Mouse (Mus musculus): ENCODE measurements around the gene Aplnr. TPM values are rescaled to one million over a fixed set of nuclear protein-coding genes. Genes with fewer than 3 reads are reported as not detected.
A peak's percentile ranks its signal among the peaks of the same experiment; 100 is the strongest.

The Aplnr gene
- polyA plus RNA-seq, 1 experiment from 2014 or later: 36.0 TPM

GRCm38 (mm10) chr2:85161638-85162093, 25.6 kb downstream of the Aplnr start:
- no peaks in the 10 kb centered on the region for H3K9me3 ChIP-seq (replicated peaks)
- 28% methylated on average over 1 of the region's 1 CpGs for WGBS
- H3K36me3 ChIP-seq: no peaks in the 10 kb centered on the region
- H3K27me3 ChIP-seq: no peaks in the 10 kb centered on the region
- no peaks in the 10 kb centered on the region for H3K4me1 ChIP-seq (replicated peaks)
- H3K4me3 ChIP-seq: no peak overlapping the region
- ATAC-seq (replicated peaks; ENCODE audit: insufficient number of reproducible peaks, insufficient read depth, low FRiP score, low read depth): no peak
- H3K27ac ChIP-seq: no peak overlapping the region
- no peak overlapping the region for H3K4me2 ChIP-seq
- no peak overlapping the region for H3K9ac ChIP-seq

GRCm38 (mm10) chr2:85163311-85164047, 27.5 kb downstream of the Aplnr start:
- no peak overlapping the region for H3K4me2 ChIP-seq
- no peaks in the 10 kb centered on the region for H3K36me3 ChIP-seq
- ATAC-seq (replicated peaks; ENCODE audit: insufficient number of reproducible peaks, insufficient read depth, low FRiP score, low read depth): peak; percentile 71
- 24% methylated on average over 7 of the region's 7 CpGs for WGBS
- H3K9me3 ChIP-seq (replicated peaks): no peaks in the 10 kb centered on the region
- no peaks in the 10 kb centered on the region for H3K27me3 ChIP-seq
- H3K4me3 ChIP-seq: no peak overlapping the region
- 0 out of 2 replicates have a peak, but pooled peaks cover 2% of the 10 kb centered on the region for H3K4me1 ChIP-seq (replicated peaks)
- H3K9ac ChIP-seq: no peak overlapping the region
- H3K27ac ChIP-seq: no peak overlapping the region; the same call in 1 of the 2 replicates

GRCm38 (mm10) chr2:85167624-85168023, 31.6 kb downstream of the Aplnr start:
- peak overlapping the region; percentile 50; the same call in 1 of the 2 replicates for H3K27ac ChIP-seq
- H3K27me3 ChIP-seq: no peaks in the 10 kb centered on the region
- H3K4me1 ChIP-seq (replicated peaks): peaks cover 10% of the 10 kb centered on the region; the same call in 1 of the 2 replicates
- H3K36me3 ChIP-seq: no peaks in the 10 kb centered on the region
- WGBS: 48% methylated on average over 1 of the region's 1 CpGs
- no peak overlapping the region for H3K4me3 ChIP-seq
- no peaks in the 10 kb centered on the region for H3K9me3 ChIP-seq (replicated peaks)
- no peak overlapping the region for H3K4me2 ChIP-seq
- no peak overlapping the region for H3K9ac ChIP-seq
- ATAC-seq (replicated peaks; ENCODE audit: insufficient number of reproducible peaks, insufficient read depth, low FRiP score, low read depth): peak; percentile 37; the same call in 1 of the 2 replicates

- Histone ChIP-seq H3K27ac (peak overlapping the region; percentile 50; the same call in 1 of the 2 replicates), H3K9me3 (replicated peaks) (no peaks in the 10 kb centered on the region), H3K36me3 (no peaks in the 10 kb centered on the region), H3K4me1 (replicated peaks) (peaks cover 10% of the 10 kb centered on the region; the same call in 1 of the 2 replicates), H3K27me3 (no peaks in the 10 kb centered on the region), H3K4me3 (no peak overlapping the region), H3K9ac (no peak overlapping the region), H3K4me2 (no peak overlapping the region)
- ATAC-seq (replicated peaks; ENCODE audit: insufficient number of reproducible peaks, insufficient read depth, low FRiP score, low read depth): no peak
- WGBS: 61% methylated on average over 1 of the region's 1 CpGs
These were observed 32.3 kb downstream of the Aplnr start for GRCm38 (mm10) chr2:85168327-85168726.

GRCm38 (mm10) chr2:85172071-85172762, 36.2 kb downstream of the Aplnr start:
- Histone ChIP-seq H3K4me2 (no peak overlapping the region), H3K27me3 (no peaks in the 10 kb centered on the region), H3K4me3 (no peak overlapping the region), H3K9me3 (replicated peaks) (no peaks in the 10 kb centered on the region), H3K4me1 (replicated peaks) (peaks cover 10% of the 10 kb centered on the region; the same call in 1 of the 2 replicates), H3K27ac (peak overlapping the region; percentile 26; the same call in 1 of the 2 replicates), H3K36me3 (no peaks in the 10 kb centered on the region), H3K9ac (no peak overlapping the region)
- ATAC-seq (replicated peaks; ENCODE audit: insufficient number of reproducible peaks, insufficient read depth, low FRiP score, low read depth): peak; percentile 25
- WGBS: 26% methylated on average over 3 of the region's 3 CpGs

- 40% methylated on average over 2 of the region's 2 CpGs for whole genome bisulfite sequencing
- Histone ChIP-seq H3K27me3 (no peaks in the 10 kb centered on the region), H3K9me3 (replicated peaks) (no peaks in the 10 kb centered on the region), H3K27ac (peak overlapping the region; percentile 26; the same call in 1 of the 2 replicates), H3K36me3 (no peaks in the 10 kb centered on the region), H3K4me1 (replicated peaks) (peaks cover 10% of the 10 kb centered on the region; the same call in 1 of the 2 replicates), H3K4me2 (no peak overlapping the region), H3K4me3 (no peak overlapping the region), H3K9ac (no peak overlapping the region)
- ATAC-seq (replicated peaks; ENCODE audit: insufficient number of reproducible peaks, insufficient read depth, low FRiP score, low read depth): no peak
These were observed 36.7 kb downstream of the Aplnr start for GRCm38 (mm10) chr2:85172763-85173103.

GRCm38 (mm10) chr2:85173545-85173944, 37.5 kb downstream of the Aplnr start:
- no peaks in the 10 kb centered on the region for H3K9me3 ChIP-seq (replicated peaks)
- 77% methylated on average over 6 of the region's 6 CpGs for WGBS
- no peak for ATAC-seq (replicated peaks; ENCODE audit: insufficient number of reproducible peaks, insufficient read depth, low FRiP score, low read depth)
- no peaks in the 10 kb centered on the region for H3K36me3 ChIP-seq
- H3K4me3 ChIP-seq: no peak overlapping the region
- no peak overlapping the region for H3K9ac ChIP-seq
- H3K4me1 ChIP-seq (replicated peaks): peaks cover 8% of the 10 kb centered on the region; the same call in 1 of the 2 replicates
- H3K27me3 ChIP-seq: no peaks in the 10 kb centered on the region
- no peak overlapping the region for H3K27ac ChIP-seq
- no peak overlapping the region for H3K4me2 ChIP-seq

GRCm38 (mm10) chr2:85178139-85178800, 42.2 kb downstream of the Aplnr start:
- H3K27me3 ChIP-seq: no peaks in the 10 kb centered on the region
- no peaks in the 10 kb centered on the region for H3K4me1 ChIP-seq (replicated peaks)
- no peak overlapping the region for H3K27ac ChIP-seq
- H3K9ac ChIP-seq: no peak overlapping the region
- H3K4me2 ChIP-seq: no peak overlapping the region
- WGBS: 57% methylated on average over 4 of the region's 4 CpGs
- ATAC-seq (replicated peaks; ENCODE audit: insufficient number of reproducible peaks, insufficient read depth, low FRiP score, low read depth): no peak
- no peak overlapping the region for H3K4me3 ChIP-seq
- H3K36me3 ChIP-seq: no peaks in the 10 kb centered on the region
- H3K9me3 ChIP-seq (replicated peaks): no peaks in the 10 kb centered on the region

GRCm38 (mm10) chr2:85187582-85188151, 51.6 kb downstream of the Aplnr start:
- ATAC-seq (replicated peaks; ENCODE audit: insufficient number of reproducible peaks, insufficient read depth, low FRiP score, low read depth): no peak
- Histone ChIP-seq H3K36me3 (no peaks in the 10 kb centered on the region), H3K4me2 (no peak overlapping the region), H3K27ac (no peak overlapping the region), H3K4me1 (replicated peaks) (no peaks in the 10 kb centered on the region), H3K9me3 (replicated peaks) (no peaks in the 10 kb centered on the region), H3K27me3 (no peaks in the 10 kb centered on the region), H3K4me3 (no peak overlapping the region), H3K9ac (no peak overlapping the region)
- WGBS: 82% methylated on average over 6 of the region's 6 CpGs
